Mouse (Mus musculus): ENCODE measurements around the gene Dusp22.

Dusp22 gene

GRCm38 (mm10) chr13:30715060-30715459 lies 55.3 kb downstream of the Dusp22 start:
- DNase-seq (ENCODE audit: extremely low spot score) = no peak

- DNase-seq (ENCODE audit: extremely low spot score) = no peak
These were observed 55.8 kb downstream of the Dusp22 start for GRCm38 (mm10) chr13:30715573-30715972.

DNA sequence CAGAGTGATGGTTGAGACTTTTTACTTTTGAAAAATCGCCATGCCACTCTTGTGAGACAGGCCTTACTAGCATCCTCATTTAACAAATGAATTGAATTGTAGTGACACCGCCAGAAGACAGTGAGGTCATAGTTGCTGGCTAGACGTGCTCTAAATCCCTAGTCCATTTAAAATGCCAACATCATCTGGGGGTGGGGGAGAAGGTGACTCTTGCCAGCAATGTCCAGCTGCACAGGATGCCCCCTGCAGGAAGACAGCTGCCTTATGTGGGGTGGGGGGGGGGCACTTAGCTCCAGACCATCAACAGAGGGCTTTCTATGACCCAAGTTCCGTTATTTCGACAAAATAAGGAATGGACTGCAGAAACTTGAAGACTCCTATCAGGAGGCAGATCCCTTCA lies 56.8 kb downstream of the Dusp22 start:
- DNase-seq (ENCODE audit: extremely low spot score) = no peak

DNA sequence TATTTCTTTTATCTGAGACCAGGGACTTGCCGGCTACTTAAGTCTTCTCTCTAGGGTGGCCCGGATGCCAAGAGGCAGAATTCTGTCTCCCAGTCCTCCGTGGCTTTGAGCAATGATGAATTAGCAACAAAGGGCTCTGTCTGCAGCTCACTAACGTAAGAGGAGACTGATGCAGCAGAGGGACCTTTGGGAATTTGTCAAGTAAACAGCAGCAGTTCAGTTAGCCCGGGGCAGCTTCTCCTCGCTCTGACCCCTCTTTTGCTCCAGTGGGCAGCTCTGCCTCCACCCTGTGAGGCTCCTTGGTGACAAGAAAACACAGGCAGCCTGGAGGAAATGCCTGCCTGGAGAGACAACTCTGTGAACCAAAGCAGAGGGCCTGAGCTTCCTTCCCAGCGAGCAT lies 62.8 kb downstream of the Dusp22 start:
- DNase-seq (ENCODE audit: extremely low spot score) = peak; percentile 43

DNA sequence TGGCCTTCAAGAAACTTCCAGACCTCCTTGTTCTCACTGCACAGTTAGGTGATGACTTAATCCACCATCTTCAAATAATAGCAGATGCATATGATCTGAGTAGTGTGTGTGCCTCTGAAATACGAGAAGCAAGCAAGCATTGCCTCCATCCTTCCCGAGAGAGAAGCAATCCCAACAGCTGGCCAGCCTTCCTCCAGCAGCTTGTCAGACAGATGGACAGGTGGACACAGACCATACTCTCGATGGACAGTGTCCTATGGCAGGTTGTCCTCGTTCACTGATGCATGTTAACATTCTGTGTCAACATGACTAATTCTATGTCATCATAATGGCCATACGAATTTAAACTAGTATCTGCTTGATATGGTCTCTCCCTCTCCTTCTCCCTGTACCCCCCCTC lies 63.5 kb downstream of the Dusp22 start:
- no peak for DNase-seq (ENCODE audit: extremely low spot score)

DNA sequence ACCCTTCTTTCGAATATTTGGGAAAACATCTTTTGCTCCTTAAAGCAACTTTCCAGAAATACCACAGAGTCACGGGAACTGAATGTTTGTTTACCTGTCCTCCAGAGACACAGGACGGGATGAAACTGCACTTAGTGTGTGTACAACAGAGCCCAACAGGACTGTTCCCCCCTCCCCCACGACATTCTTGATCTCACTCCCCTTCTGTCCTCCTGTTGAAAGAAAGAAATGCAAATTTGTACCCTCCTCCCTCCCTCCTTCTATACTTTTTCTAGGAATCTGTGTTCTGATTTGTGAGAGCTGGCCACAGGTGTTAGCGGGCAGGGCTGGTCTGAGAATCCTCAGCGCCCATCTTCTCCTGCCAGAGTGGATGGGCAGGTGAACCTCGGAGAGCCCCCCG lies 64.1 kb downstream of the Dusp22 start:
- no peak for DNase-seq (ENCODE audit: extremely low spot score)

GRCm38 (mm10) chr13:30724691-30725271 lies 65.0 kb downstream of the Dusp22 start:
- no peak for DNase-seq (ENCODE audit: extremely low spot score)

GRCm38 (mm10) chr13:30726879-30727278 lies 67.1 kb downstream of the Dusp22 start:
- DNase-seq (ENCODE audit: extremely low spot score) = no peak

GRCm38 (mm10) chr13:30728155-30728554 lies 68.4 kb downstream of the Dusp22 start:
- DNase-seq (ENCODE audit: extremely low spot score) = no peak

DNA sequence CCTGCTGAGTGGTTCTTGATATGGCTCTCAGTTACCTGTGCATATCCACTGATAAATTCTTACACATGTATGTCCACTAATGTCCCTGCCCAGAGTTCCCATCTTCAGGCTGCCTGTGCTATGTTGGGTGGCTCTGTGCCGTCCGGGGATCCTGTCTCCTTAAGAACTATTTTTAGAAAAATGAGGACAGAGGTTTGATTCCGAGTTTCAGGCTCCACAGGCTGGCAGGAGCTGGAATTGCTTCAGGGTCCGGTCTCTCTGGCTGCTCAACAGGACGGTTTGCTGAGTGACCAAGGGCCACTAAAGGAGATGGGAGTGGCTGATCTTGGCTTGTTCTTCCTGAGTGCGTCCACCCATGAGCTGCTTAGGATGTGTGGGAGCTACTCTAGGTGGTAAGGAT lies 69.4 kb downstream of the Dusp22 start:
- DNase-seq (ENCODE audit: extremely low spot score) = no peak

DNA sequence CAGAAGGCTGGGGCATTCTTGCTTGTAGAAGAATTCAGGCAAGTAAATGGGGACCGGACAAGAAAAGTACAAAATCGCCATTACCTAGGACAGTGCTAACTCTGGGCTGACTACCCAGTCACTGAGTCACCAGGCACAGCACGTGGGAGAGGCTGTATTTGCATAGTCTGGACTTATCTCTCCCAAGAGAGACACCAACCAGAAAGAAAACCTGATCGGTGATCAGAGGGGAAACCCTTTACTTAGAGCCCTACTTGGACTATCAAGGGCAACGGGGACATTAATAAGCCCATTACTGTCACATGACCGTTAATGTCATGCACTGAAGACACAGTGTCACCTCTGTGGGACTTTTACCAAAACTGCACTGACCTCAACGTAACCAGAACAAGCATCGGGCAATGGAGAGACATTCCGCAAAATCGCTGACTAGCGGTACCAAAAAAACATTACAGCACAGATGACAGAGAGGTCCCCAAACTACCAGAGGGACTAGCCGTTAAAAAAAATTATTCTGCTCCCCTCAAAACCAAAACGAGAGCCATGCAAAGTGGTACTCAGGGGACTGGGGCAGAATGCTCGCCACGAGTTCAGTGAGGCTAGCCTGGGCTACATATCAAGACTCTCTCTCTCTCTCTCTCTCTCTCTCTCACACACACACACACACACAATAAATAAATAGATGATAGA lies 70.5 kb downstream of the Dusp22 start:
- DNase-seq (ENCODE audit: extremely low spot score) = no peak

DNA sequence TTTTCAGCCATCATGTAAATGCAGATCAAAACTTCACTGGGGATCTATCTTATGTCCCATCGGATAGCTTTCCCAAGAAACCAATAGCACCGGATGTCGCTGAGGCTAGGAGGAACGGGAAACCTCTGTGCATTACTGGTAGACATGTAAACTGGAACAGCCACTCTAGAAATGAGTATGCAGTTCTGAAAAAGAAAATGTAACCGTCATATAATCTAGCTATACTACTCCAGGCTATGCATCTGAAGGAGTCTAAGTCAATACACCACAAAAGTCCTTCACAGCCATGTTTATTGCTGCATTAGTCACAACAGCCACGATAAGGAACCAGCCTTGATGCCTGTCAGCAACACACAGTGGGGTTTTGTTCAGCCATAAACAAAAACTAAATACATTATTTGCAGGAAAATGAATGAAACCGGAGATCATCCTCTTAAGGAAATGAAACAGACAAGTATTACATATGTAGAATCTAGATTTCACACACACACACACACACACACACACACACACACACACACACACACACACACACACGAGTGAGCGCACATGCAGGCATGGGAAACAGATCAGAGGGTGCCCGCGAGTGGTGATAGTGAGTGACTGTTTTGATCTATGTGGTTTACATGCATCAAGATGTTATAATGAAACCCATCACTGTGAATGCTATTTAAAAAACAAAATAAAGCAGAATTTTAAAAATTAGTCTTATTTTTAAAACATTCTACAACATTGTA lies 73.1 kb downstream of the Dusp22 start:
- no peak for DNase-seq (ENCODE audit: extremely low spot score)

GRCm38 (mm10) chr13:30736721-30737120 lies 76.9 kb downstream of the Dusp22 start:
- DNase-seq (ENCODE audit: extremely low spot score) = no peak

DNA sequence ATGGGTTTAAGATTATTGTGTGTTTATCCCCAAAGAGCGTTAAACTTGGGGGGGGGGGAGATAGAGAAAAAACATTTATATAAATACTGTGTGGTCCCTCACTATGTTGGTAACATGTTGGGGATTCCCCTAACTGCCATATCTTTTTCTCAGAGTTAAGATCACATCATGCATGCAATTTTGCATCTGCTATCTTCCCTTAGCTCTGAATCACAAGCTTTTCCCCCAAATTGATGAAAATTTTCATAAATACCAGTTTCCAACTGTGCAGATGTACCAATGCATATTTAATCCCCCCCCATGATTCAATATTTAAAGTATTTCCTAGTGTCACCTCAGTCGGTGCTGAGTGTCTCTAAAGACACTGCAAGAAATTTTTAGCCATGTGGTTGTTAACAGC lies 77.5 kb downstream of the Dusp22 start:
- DNase-seq (ENCODE audit: extremely low spot score) = no peak

- DNase-seq (ENCODE audit: extremely low spot score) = no peak
These were observed 78.6 kb downstream of the Dusp22 start for GRCm38 (mm10) chr13:30738310-30738840.

DNA sequence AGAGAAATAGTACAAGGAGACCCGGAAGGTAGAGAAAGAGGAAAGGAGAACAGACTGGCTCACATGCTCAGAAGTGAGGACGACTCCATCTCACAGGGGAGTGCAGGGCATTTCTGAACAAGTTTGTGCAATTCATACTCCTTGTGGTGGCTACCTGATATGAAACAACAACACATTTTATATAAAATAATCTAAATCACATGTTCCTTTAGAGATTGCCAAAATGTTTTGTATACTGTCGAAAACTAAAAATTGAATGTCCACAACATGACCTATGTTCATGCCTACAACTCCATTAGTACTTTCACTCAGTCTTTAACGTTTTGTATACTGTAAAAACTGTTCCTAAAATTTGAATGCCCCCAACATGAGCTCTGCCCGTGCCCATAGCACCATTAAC lies 81.4 kb downstream of the Dusp22 start:
- DNase-seq (ENCODE audit: extremely low spot score) = no peak

DNA sequence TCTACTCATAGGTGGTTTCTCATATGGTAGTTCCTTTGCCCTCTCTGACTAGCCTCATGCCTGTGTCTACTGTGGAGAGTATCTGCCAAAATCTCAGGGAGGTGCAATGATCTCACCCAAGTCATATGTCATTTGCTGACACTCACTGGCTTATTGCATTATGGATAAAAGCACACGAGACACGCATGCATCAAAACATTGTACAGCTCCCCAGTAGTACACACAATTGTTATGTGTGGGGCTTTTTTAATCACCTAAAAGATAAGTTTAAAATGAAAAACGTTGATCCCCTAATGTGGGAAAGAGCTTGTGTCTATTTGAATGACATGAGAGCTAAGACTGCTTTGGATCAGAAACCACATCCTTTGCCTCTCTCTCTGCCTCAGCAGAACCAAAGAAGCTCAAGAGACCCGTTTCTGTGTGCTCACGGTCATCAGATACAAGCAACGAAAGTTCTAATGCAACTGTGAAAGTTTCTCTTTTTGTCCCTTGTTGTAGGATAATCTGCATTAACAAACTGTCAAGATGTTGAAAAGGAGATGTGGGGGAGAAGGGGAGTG lies 82.7 kb downstream of the Dusp22 start:
- DNase-seq (ENCODE audit: extremely low spot score) = no peak

DNA sequence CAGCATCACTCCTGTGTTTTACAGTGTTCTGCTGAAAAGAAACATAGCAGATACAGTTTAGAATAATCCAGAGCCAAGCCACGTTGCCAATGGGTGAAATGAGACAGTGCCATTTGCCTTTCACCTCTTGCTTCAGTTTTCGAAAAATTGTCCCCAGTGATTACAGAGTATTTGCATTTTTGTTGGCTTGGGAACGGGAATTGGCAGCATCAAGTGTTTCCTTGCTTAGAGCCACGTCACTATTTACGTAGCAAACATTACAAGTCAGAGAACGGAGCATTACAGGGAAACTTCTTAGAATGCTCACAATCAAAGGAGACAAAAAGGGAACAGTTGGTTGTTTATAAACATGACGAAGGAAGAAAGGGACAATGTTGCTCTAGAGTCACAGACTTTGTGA lies 85.3 kb downstream of the Dusp22 start:
- DNase-seq (ENCODE audit: extremely low spot score) = no peak

GRCm38 (mm10) chr13:30747068-30747467 lies 87.3 kb downstream of the Dusp22 start:
- DNase-seq (ENCODE audit: extremely low spot score) = no peak

- DNase-seq (ENCODE audit: extremely low spot score) = no peak
These were observed 87.7 kb downstream of the Dusp22 start for GRCm38 (mm10) chr13:30747504-30747903.

GRCm38 (mm10) chr13:30748321-30748720 lies 88.5 kb downstream of the Dusp22 start:
- no peak for DNase-seq (ENCODE audit: extremely low spot score)

- peak; percentile 53 for DNase-seq (ENCODE audit: extremely low spot score)
These were observed 89.3 kb downstream of the Dusp22 start, which contains the start of gene Irf4 for GRCm38 (mm10) chr13:30749021-30749556. TSS of gene Irf4 (plus strand) at chr13:30749226.
